Mouse (Mus musculus): Measurements from ENCODE around the gene Fam107a. TPM values are rescaled to one million over a fixed set of nuclear protein-coding genes. Genes with fewer than 3 reads are reported as not detected.

Fam107a gene
- polyA plus RNA-seq, 1 experiment from 2014 or later: 0.07 TPM

GRCm38 (mm10) chr14:8327371-8327770, 9.5 kb upstream of the Fam107a start:
- Histone ChIP-seq H3K27me3 (ENCODE audit: control insufficient read depth, insufficient read depth, low read length) (0 out of 2 replicates have a peak, but pooled peaks cover 3% of the 10 kb centered on the region), H3K4me1 (ENCODE audit: control insufficient read depth, insufficient read depth, low read length) (0 out of 2 replicates have a peak, but pooled peaks cover 3% of the 10 kb centered on the region), H3K36me3 (ENCODE audit: control insufficient read depth, insufficient read depth, low read length) (no peaks in the 10 kb centered on the region), H3K27ac (ENCODE audit: low read depth, low read length) (no peak overlapping the region), H3K4me2 (ENCODE audit: low read depth, low read length) (no peak overlapping the region), H3K9ac (replicated peaks; ENCODE audit: low read depth, low read length) (no peak overlapping the region), H3K9me3 (ENCODE audit: control insufficient read depth, low read length) (no peaks in the 10 kb centered on the region), H3K4me3 (ENCODE audit: low read depth, low read length) (no peak overlapping the region)
- ATAC-seq (ENCODE audit: low read depth): no peak
- WGBS: 72% methylated on average over 1 of the region's 1 CpGs

DNA sequence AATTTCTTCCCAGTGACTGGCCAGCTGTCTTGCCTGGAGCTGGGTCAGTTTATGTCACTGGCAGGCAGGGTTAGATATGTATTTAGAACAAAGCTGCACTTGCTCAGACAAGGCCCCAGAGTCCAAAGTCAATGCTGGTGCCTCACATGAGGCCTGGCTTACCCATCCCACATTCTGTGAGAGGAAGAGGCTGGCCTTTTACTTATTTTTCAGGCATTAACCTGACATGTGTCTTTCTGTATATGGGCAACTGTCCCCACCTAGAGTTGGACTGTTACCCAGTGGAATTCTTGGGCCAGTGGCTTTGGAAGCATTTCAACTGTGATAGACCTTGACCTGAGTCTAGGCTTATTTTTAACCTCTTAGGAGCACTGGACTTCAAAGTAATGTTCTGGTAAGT, 9.1 kb upstream of the Fam107a start:
- Histone ChIP-seq H3K36me3 (ENCODE audit: control insufficient read depth, insufficient read depth, low read length) (no peaks in the 10 kb centered on the region), H3K4me3 (ENCODE audit: low read depth, low read length) (no peak overlapping the region), H3K9me3 (ENCODE audit: control insufficient read depth, low read length) (no peaks in the 10 kb centered on the region), H3K27ac (ENCODE audit: low read depth, low read length) (no peak overlapping the region), H3K4me1 (ENCODE audit: control insufficient read depth, insufficient read depth, low read length) (0 out of 2 replicates have a peak, but pooled peaks cover 3% of the 10 kb centered on the region), H3K27me3 (ENCODE audit: control insufficient read depth, insufficient read depth, low read length) (0 out of 2 replicates have a peak, but pooled peaks cover 3% of the 10 kb centered on the region), H3K9ac (replicated peaks; ENCODE audit: low read depth, low read length) (no peak overlapping the region), H3K4me2 (ENCODE audit: low read depth, low read length) (no peak overlapping the region)
- no peak for ATAC-seq (ENCODE audit: low read depth)

DNA sequence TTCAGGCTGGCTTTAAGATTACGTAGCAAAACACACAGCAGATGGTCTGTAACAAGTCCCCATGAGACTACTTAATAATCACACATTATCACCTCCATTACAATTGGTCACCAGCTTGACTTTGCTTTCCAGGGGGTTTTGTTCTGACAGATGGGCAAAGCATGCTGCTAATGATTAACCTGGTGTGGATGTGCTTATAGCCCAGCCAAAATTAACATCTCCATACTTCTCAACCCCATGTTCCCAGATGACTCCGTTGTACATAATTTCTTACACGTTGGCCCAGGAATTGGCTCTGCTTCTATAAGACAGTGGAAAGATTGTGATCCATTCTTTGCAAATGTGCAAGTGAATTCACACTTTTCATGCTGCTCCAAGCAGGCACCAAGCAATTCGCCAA, 7.9 kb upstream of the Fam107a start:
- Histone ChIP-seq H3K27ac (ENCODE audit: low read depth, low read length) (no peak overlapping the region), H3K4me3 (ENCODE audit: low read depth, low read length) (no peak overlapping the region), H3K9ac (replicated peaks; ENCODE audit: low read depth, low read length) (no peak overlapping the region), H3K27me3 (ENCODE audit: control insufficient read depth, insufficient read depth, low read length) (0 out of 2 replicates have a peak, but pooled peaks cover 3% of the 10 kb centered on the region), H3K4me2 (ENCODE audit: low read depth, low read length) (no peak overlapping the region), H3K4me1 (ENCODE audit: control insufficient read depth, insufficient read depth, low read length) (0 out of 2 replicates have a peak, but pooled peaks cover 3% of the 10 kb centered on the region), H3K9me3 (ENCODE audit: control insufficient read depth, low read length) (no peaks in the 10 kb centered on the region), H3K36me3 (ENCODE audit: control insufficient read depth, insufficient read depth, low read length) (no peaks in the 10 kb centered on the region)
- 54% methylated on average over 4 of the region's 4 CpGs for WGBS
- no peak for ATAC-seq (ENCODE audit: low read depth)

GRCm38 (mm10) chr14:8320528-8320927, 2.7 kb upstream of the Fam107a start:
- peaks cover 15% of the 10 kb centered on the region; the same call in 1 of the 2 replicates for H3K4me1 ChIP-seq (ENCODE audit: control insufficient read depth, insufficient read depth, low read length)
- no peak overlapping the region for H3K4me2 ChIP-seq (ENCODE audit: low read depth, low read length)
- H3K27me3 ChIP-seq (ENCODE audit: control insufficient read depth, insufficient read depth, low read length): peaks cover 27% of the 10 kb centered on the region
- no peak overlapping the region for H3K4me3 ChIP-seq (ENCODE audit: low read depth, low read length)
- H3K27ac ChIP-seq (ENCODE audit: low read depth, low read length): no peak overlapping the region
- no peaks in the 10 kb centered on the region for H3K36me3 ChIP-seq (ENCODE audit: control insufficient read depth, insufficient read depth, low read length)
- H3K9ac ChIP-seq (replicated peaks; ENCODE audit: low read depth, low read length): no peak overlapping the region
- WGBS: 68% methylated on average over 3 of the region's 3 CpGs
- no peak for ATAC-seq (ENCODE audit: low read depth)
- H3K9me3 ChIP-seq (ENCODE audit: control insufficient read depth, low read length): no peaks in the 10 kb centered on the region

GRCm38 (mm10) chr14:8316366-8317193, 1.2 kb downstream of the Fam107a start:
- Histone ChIP-seq H3K4me1 (ENCODE audit: control insufficient read depth, insufficient read depth, low read length) (peaks cover 15% of the 10 kb centered on the region; the same call in 1 of the 2 replicates), H3K27ac (ENCODE audit: low read depth, low read length) (no peak overlapping the region), H3K4me3 (ENCODE audit: low read depth, low read length) (peak overlapping the region; percentile 24), H3K27me3 (ENCODE audit: control insufficient read depth, insufficient read depth, low read length) (peaks cover 25% of the 10 kb centered on the region), H3K4me2 (ENCODE audit: low read depth, low read length) (peak overlapping the region; percentile 48), H3K9ac (replicated peaks; ENCODE audit: low read depth, low read length) (no peak overlapping the region; the same call in 1 of the 2 replicates), H3K36me3 (ENCODE audit: control insufficient read depth, insufficient read depth, low read length) (no peaks in the 10 kb centered on the region), H3K9me3 (ENCODE audit: control insufficient read depth, low read length) (no peaks in the 10 kb centered on the region)
- ATAC-seq (ENCODE audit: low read depth): peak; percentile 35
- WGBS: 2% methylated on average over 23 of the region's 23 CpGs

- no peak overlapping the region for H3K9ac ChIP-seq (replicated peaks; ENCODE audit: low read depth, low read length)
- no peak overlapping the region for H3K4me2 ChIP-seq (ENCODE audit: low read depth, low read length)
- peaks cover 15% of the 10 kb centered on the region; the same call in 1 of the 2 replicates for H3K4me1 ChIP-seq (ENCODE audit: control insufficient read depth, insufficient read depth, low read length)
- WGBS: 77% methylated on average over 6 of the region's 6 CpGs
- no peaks in the 10 kb centered on the region for H3K36me3 ChIP-seq (ENCODE audit: control insufficient read depth, insufficient read depth, low read length)
- peaks cover 25% of the 10 kb centered on the region for H3K27me3 ChIP-seq (ENCODE audit: control insufficient read depth, insufficient read depth, low read length)
- no peak overlapping the region for H3K27ac ChIP-seq (ENCODE audit: low read depth, low read length)
- ATAC-seq (ENCODE audit: low read depth): no peak
- H3K4me3 ChIP-seq (ENCODE audit: low read depth, low read length): no peak overlapping the region
- no peaks in the 10 kb centered on the region for H3K9me3 ChIP-seq (ENCODE audit: control insufficient read depth, low read length)
These were observed 2.7 kb downstream of the Fam107a start for GRCm38 (mm10) chr14:8315169-8315568.

- no peaks in the 10 kb centered on the region for H3K9me3 ChIP-seq (ENCODE audit: control insufficient read depth, low read length)
- ATAC-seq (ENCODE audit: low read depth): no peak
- H3K27ac ChIP-seq (ENCODE audit: low read depth, low read length): no peak overlapping the region
- H3K4me2 ChIP-seq (ENCODE audit: low read depth, low read length): no peak overlapping the region
- no peaks in the 10 kb centered on the region for H3K36me3 ChIP-seq (ENCODE audit: control insufficient read depth, insufficient read depth, low read length)
- H3K9ac ChIP-seq (replicated peaks; ENCODE audit: low read depth, low read length): no peak overlapping the region
- H3K4me1 ChIP-seq (ENCODE audit: control insufficient read depth, insufficient read depth, low read length): peaks cover 15% of the 10 kb centered on the region; the same call in 1 of the 2 replicates
- no peak overlapping the region for H3K4me3 ChIP-seq (ENCODE audit: low read depth, low read length)
- H3K27me3 ChIP-seq (ENCODE audit: control insufficient read depth, insufficient read depth, low read length): peaks cover 25% of the 10 kb centered on the region
- WGBS: 18% methylated on average over 3 of the region's 3 CpGs
These were observed 3.3 kb downstream of the Fam107a start for GRCm38 (mm10) chr14:8314536-8314935.

GRCm38 (mm10) chr14:8313877-8314276, 3.9 kb downstream of the Fam107a start:
- Histone ChIP-seq H3K27ac (ENCODE audit: low read depth, low read length) (no peak overlapping the region), H3K27me3 (ENCODE audit: control insufficient read depth, insufficient read depth, low read length) (peaks cover 22% of the 10 kb centered on the region), H3K9ac (replicated peaks; ENCODE audit: low read depth, low read length) (no peak overlapping the region), H3K4me3 (ENCODE audit: low read depth, low read length) (no peak overlapping the region), H3K36me3 (ENCODE audit: control insufficient read depth, insufficient read depth, low read length) (no peaks in the 10 kb centered on the region), H3K9me3 (ENCODE audit: control insufficient read depth, low read length) (no peaks in the 10 kb centered on the region), H3K4me1 (ENCODE audit: control insufficient read depth, insufficient read depth, low read length) (peaks cover 17% of the 10 kb centered on the region; the same call in 1 of the 2 replicates), H3K4me2 (ENCODE audit: low read depth, low read length) (no peak overlapping the region)
- ATAC-seq (ENCODE audit: low read depth): no peak
- WGBS: 39% methylated on average over 7 of the region's 7 CpGs

DNA sequence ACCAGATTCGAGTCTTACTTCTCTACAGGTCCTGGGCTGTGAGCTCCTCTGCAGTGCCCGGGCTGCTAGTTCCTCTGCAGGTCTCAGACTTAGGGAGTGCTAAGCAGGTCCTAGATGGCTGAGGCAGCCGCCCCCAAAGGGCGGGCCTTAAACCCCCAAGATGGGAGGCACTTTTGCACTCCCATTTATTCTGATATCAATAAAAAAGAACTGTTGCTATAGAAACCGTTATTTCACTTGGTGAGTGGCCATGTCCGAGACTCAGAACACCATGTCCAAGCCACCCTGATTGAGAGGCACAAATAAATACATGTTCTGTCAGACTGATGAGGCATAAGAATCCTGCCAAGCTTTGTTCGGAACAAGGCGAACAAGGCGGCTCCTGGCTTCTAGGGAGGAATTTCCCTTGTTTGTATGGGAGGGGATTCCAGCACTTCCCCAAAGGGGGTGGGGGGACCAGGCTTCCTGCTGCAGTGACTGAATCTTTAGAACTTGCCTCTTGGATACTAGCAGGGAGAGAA, 8.1 kb downstream of the Fam107a start:
- Histone ChIP-seq H3K27ac (ENCODE audit: low read depth, low read length) (no peak overlapping the region), H3K4me3 (ENCODE audit: low read depth, low read length) (no peak overlapping the region), H3K36me3 (ENCODE audit: control insufficient read depth, insufficient read depth, low read length) (no peaks in the 10 kb centered on the region), H3K9me3 (ENCODE audit: control insufficient read depth, low read length) (no peaks in the 10 kb centered on the region), H3K27me3 (ENCODE audit: control insufficient read depth, insufficient read depth, low read length) (no peaks in the 10 kb centered on the region), H3K4me1 (ENCODE audit: control insufficient read depth, insufficient read depth, low read length) (0 out of 2 replicates have a peak, but pooled peaks cover 2% of the 10 kb centered on the region), H3K4me2 (ENCODE audit: low read depth, low read length) (no peak overlapping the region), H3K9ac (replicated peaks; ENCODE audit: low read depth, low read length) (no peak overlapping the region)
- no peak for ATAC-seq (ENCODE audit: low read depth)
- 6% methylated on average over 9 of the region's 9 CpGs for WGBS

All from neural tube, embryonic 14.5 days (tissue).